Mouse (Mus musculus) right cerebral cortex, postnatal 10 days (tissue): ENCODE measurements around the gene Tbc1d9b.
A peak's percentile ranks its signal among the peaks of the same experiment; 100 is the strongest.

ENCODE experiments used
- DNase-seq, 2 experiments: peaks; one replicate each; pipeline ENCODE4 v3.0.0; 2021; ENCODE audit warnings: low spot score in 2 of 2

The Tbc1d9b gene

GRCm38 (mm10) chr11:50138206-50138822, 7.1 kb downstream of the Tbc1d9b start:
- no peak for DNase-seq

- DNase-seq, result no peak
Observed at GRCm38 (mm10) chr11:50139571-50139970, 8.4 kb downstream of the Tbc1d9b start.

- no peak for DNase-seq
Observed at GRCm38 (mm10) chr11:50145529-50145928, 14.3 kb downstream of the Tbc1d9b start.

GRCm38 (mm10) chr11:50146121-50146520, 14.9 kb downstream of the Tbc1d9b start:
- no peak for DNase-seq

- no peak for DNase-seq
Observed at GRCm38 (mm10) chr11:50147267-50147957, 16.2 kb downstream of the Tbc1d9b start.

- no peak for DNase-seq
Observed at GRCm38 (mm10) chr11:50147958-50148476, 16.8 kb downstream of the Tbc1d9b start.

GRCm38 (mm10) chr11:50149200-50149599, 18.0 kb downstream of the Tbc1d9b start:
- DNase-seq, result no peak

GRCm38 (mm10) chr11:50149603-50150150, 18.5 kb downstream of the Tbc1d9b start:
- no peak for DNase-seq

- DNase-seq, result no peak
Observed at GRCm38 (mm10) chr11:50151374-50151773, 20.2 kb downstream of the Tbc1d9b start.

- no peak for DNase-seq
Observed at GRCm38 (mm10) chr11:50154166-50154565, 23.0 kb downstream of the Tbc1d9b start.

- no peak for DNase-seq
Observed at GRCm38 (mm10) chr11:50154777-50155520, 23.8 kb downstream of the Tbc1d9b start.

- DNase-seq, result no peak
Observed at GRCm38 (mm10) chr11:50155785-50156184, 24.6 kb downstream of the Tbc1d9b start.

- DNase-seq, result no peak
Observed at GRCm38 (mm10) chr11:50156725-50157258, 25.6 kb downstream of the Tbc1d9b start.

- no peak for DNase-seq
Observed at GRCm38 (mm10) chr11:50158346-50158745, 27.1 kb downstream of the Tbc1d9b start.

- DNase-seq, result no peak
Observed at GRCm38 (mm10) chr11:50159347-50159746, 28.2 kb downstream of the Tbc1d9b start.

GRCm38 (mm10) chr11:50161578-50162304, 30.5 kb downstream of the Tbc1d9b start:
- DNase-seq, result peak; percentile 51 to 53

- DNase-seq, result peak in 1 of 2 experiments; percentile 18
Observed at GRCm38 (mm10) chr11:50162338-50163050, 31.3 kb downstream of the Tbc1d9b start.

GRCm38 (mm10) chr11:50168352-50168751, 37.2 kb downstream of the Tbc1d9b start:
- DNase-seq, result no peak

GRCm38 (mm10) chr11:50174111-50174729, 43.0 kb downstream of the Tbc1d9b start, which contains the start of gene Mrnip:
Gene Mrnip (plus strand): TSS chr11:50174444.
- DNase-seq, result peak; percentile 33 to 51

GRCm38 (mm10) chr11:50174730-50175187, 43.6 kb downstream of the Tbc1d9b start:
- peak; percentile 98 for DNase-seq
